Mouse (Mus musculus): ENCODE measurements at regions not wholly inside any gene's neighbourhood (a gene's known extent, or its start where the extent isn't known, plus 50 kb on each side); places are given as distances from the start of the nearest gene placed in this dataset.

GRCm38 (mm10) chr1:51650653-51650995 lies 172.4 kb upstream of the Nabp1 start:
- Histone ChIP-seq H3K4me1 (replicated peaks; ENCODE audit: control insufficient read depth, insufficient read depth, low read length) (no peaks in the 10 kb centered on the region), H3K27me3 (replicated peaks; ENCODE audit: control insufficient read depth, insufficient read depth, low read length) (no peaks in the 10 kb centered on the region), H3K4me3 (ENCODE audit: low read depth, low read length) (no peak overlapping the region), H3K4me2 (replicated peaks; ENCODE audit: low read depth) (no peak overlapping the region), H3K36me3 (ENCODE audit: control insufficient read depth, insufficient read depth) (no peaks in the 10 kb centered on the region), H3K27ac (ENCODE audit: low read depth, low read length) (no peak overlapping the region), H3K9ac (ENCODE audit: low read depth, low read length) (no peak overlapping the region), H3K9me3 (ENCODE audit: control insufficient read depth) (no peaks in the 10 kb centered on the region)
- WGBS: 45% methylated on average over 3 of the region's 3 CpGs
- TF ChIP-seq CTCF (IDR thresholded peaks at IDR 0.05; ENCODE audit: low read depth): no peak
- ATAC-seq: no peak

GRCm38 (mm10) chr1:51649963-51650652 lies 171.9 kb upstream of the Nabp1 start:
- no peak overlapping the region for H3K27ac ChIP-seq (ENCODE audit: low read depth, low read length)
- H3K4me3 ChIP-seq (ENCODE audit: low read depth, low read length): no peak overlapping the region
- H3K9ac ChIP-seq (ENCODE audit: low read depth, low read length): no peak overlapping the region
- H3K4me1 ChIP-seq (replicated peaks; ENCODE audit: control insufficient read depth, insufficient read depth, low read length): no peaks in the 10 kb centered on the region
- no peak overlapping the region for H3K4me2 ChIP-seq (replicated peaks; ENCODE audit: low read depth)
- no peaks in the 10 kb centered on the region for H3K36me3 ChIP-seq (ENCODE audit: control insufficient read depth, insufficient read depth)
- H3K9me3 ChIP-seq (ENCODE audit: control insufficient read depth): no peaks in the 10 kb centered on the region
- ATAC-seq: no peak
- H3K27me3 ChIP-seq (replicated peaks; ENCODE audit: control insufficient read depth, insufficient read depth, low read length): no peaks in the 10 kb centered on the region
- WGBS: 51% methylated on average over 4 of the region's 4 CpGs
- TF ChIP-seq CTCF (IDR thresholded peaks at IDR 0.05; ENCODE audit: low read depth): no peak

- Histone ChIP-seq H3K4me2 (replicated peaks; ENCODE audit: low read depth) (no peak overlapping the region), H3K4me1 (replicated peaks; ENCODE audit: control insufficient read depth, insufficient read depth, low read length) (no peaks in the 10 kb centered on the region), H3K9me3 (ENCODE audit: control insufficient read depth) (no peaks in the 10 kb centered on the region), H3K36me3 (ENCODE audit: control insufficient read depth, insufficient read depth) (no peaks in the 10 kb centered on the region), H3K27ac (ENCODE audit: low read depth, low read length) (no peak overlapping the region), H3K27me3 (replicated peaks; ENCODE audit: control insufficient read depth, insufficient read depth, low read length) (no peaks in the 10 kb centered on the region), H3K9ac (ENCODE audit: low read depth, low read length) (no peak overlapping the region), H3K4me3 (ENCODE audit: low read depth, low read length) (no peak overlapping the region)
- WGBS: 84% methylated on average over 2 of the region's 2 CpGs
- ATAC-seq: no peak
- no peak for TF ChIP-seq CTCF (IDR thresholded peaks at IDR 0.05; ENCODE audit: low read depth)
These were observed 169.7 kb upstream of the Nabp1 start for GRCm38 (mm10) chr1:51647955-51648354.

- Histone ChIP-seq H3K27me3 (replicated peaks; ENCODE audit: control insufficient read depth, insufficient read depth, low read length) (no peaks in the 10 kb centered on the region), H3K9ac (ENCODE audit: low read depth, low read length) (no peak overlapping the region), H3K4me1 (replicated peaks; ENCODE audit: control insufficient read depth, insufficient read depth, low read length) (no peaks in the 10 kb centered on the region), H3K9me3 (ENCODE audit: control insufficient read depth) (no peaks in the 10 kb centered on the region), H3K4me2 (replicated peaks; ENCODE audit: low read depth) (no peak overlapping the region), H3K4me3 (ENCODE audit: low read depth, low read length) (no peak overlapping the region), H3K36me3 (ENCODE audit: control insufficient read depth, insufficient read depth) (no peaks in the 10 kb centered on the region), H3K27ac (ENCODE audit: low read depth, low read length) (no peak overlapping the region)
- TF ChIP-seq CTCF (IDR thresholded peaks at IDR 0.05; ENCODE audit: low read depth): peak; percentile 91
- ATAC-seq: no peak
- 28% methylated on average over 2 of the region's 2 CpGs for WGBS
These were observed 166.2 kb upstream of the Nabp1 start for GRCm38 (mm10) chr1:51644399-51644798.

- H3K9ac ChIP-seq (ENCODE audit: low read depth, low read length): no peak overlapping the region
- H3K27me3 ChIP-seq (replicated peaks; ENCODE audit: control insufficient read depth, insufficient read depth, low read length): no peaks in the 10 kb centered on the region
- H3K4me1 ChIP-seq (replicated peaks; ENCODE audit: control insufficient read depth, insufficient read depth, low read length): no peaks in the 10 kb centered on the region
- no peak overlapping the region for H3K4me2 ChIP-seq (replicated peaks; ENCODE audit: low read depth)
- no peak overlapping the region for H3K27ac ChIP-seq (ENCODE audit: low read depth, low read length)
- no peak overlapping the region for H3K4me3 ChIP-seq (ENCODE audit: low read depth, low read length)
- no peaks in the 10 kb centered on the region for H3K9me3 ChIP-seq (ENCODE audit: control insufficient read depth)
- WGBS: 22% methylated on average over 3 of the region's 3 CpGs
- no peaks in the 10 kb centered on the region for H3K36me3 ChIP-seq (ENCODE audit: control insufficient read depth, insufficient read depth)
- ATAC-seq: no peak
- TF ChIP-seq CTCF (IDR thresholded peaks at IDR 0.05; ENCODE audit: low read depth): no peak
These were observed 165.4 kb upstream of the Nabp1 start for GRCm38 (mm10) chr1:51643640-51644039.

GRCm38 (mm10) chr1:51638519-51639302 lies 160.5 kb upstream of the Nabp1 start:
- Histone ChIP-seq H3K27ac (ENCODE audit: low read depth, low read length) (no peak overlapping the region), H3K9me3 (ENCODE audit: control insufficient read depth) (no peaks in the 10 kb centered on the region), H3K27me3 (replicated peaks; ENCODE audit: control insufficient read depth, insufficient read depth, low read length) (no peaks in the 10 kb centered on the region), H3K4me2 (replicated peaks; ENCODE audit: low read depth) (no peak overlapping the region), H3K36me3 (ENCODE audit: control insufficient read depth, insufficient read depth) (no peaks in the 10 kb centered on the region), H3K4me3 (ENCODE audit: low read depth, low read length) (no peak overlapping the region), H3K9ac (ENCODE audit: low read depth, low read length) (no peak overlapping the region), H3K4me1 (replicated peaks; ENCODE audit: control insufficient read depth, insufficient read depth, low read length) (no peaks in the 10 kb centered on the region)
- no peak for ATAC-seq
- WGBS: 56% methylated on average over 6 of the region's 6 CpGs
- TF ChIP-seq CTCF (IDR thresholded peaks at IDR 0.05; ENCODE audit: low read depth): peak; percentile 54

Measured in intestine, postnatal 0 days (tissue).